Mouse (Mus musculus) right cerebral cortex, adult 18-20 months (tissue): ENCODE data around the gene Cd68.
"Not testable (repeated sequence)": the region's sequence is repeated elsewhere in the genome, so short reads cannot be mapped to it uniquely, and the experiment has no call there.

Source experiments
- DNase-seq: peaks from one replicate; pipeline ENCODE4 v3.0.0; 2022; ENCODE audit warnings: mixed read lengths

Gene Cd68

GRCm38 (mm10) chr11:69622406-69622805 is 43.5 kb downstream of the Cd68 start:
- DNase-seq, result no peak

GRCm38 (mm10) chr11:69621571-69622268 is 44.2 kb downstream of the Cd68 start, which contains the start of gene Sat2:
Gene Sat2, plus strand, starts transcription at chr11:69622024.
- DNase-seq, result no peak

GRCm38 (mm10) chr11:69620394-69621081 is 45.4 kb downstream of the Cd68 start:
- DNase-seq, result no peak

- no peak for DNase-seq
Measured at GRCm38 (mm10) chr11:69617805-69618204, 48.1 kb downstream of the Cd68 start, which contains the start of gene Shbg. Gene Shbg, minus strand, starts transcription at chr11:69617905.

GRCm38 (mm10) chr11:69616781-69617180 is 49.2 kb downstream of the Cd68 start:
- no peak for DNase-seq

- DNase-seq, result not testable (repeated sequence)
Measured at GRCm38 (mm10) chr11:69614257-69614588, 51.7 kb downstream of the Cd68 start.
